ENCODE assay signal across 10 mouse cellular contexts in the genomic region with DNA sequence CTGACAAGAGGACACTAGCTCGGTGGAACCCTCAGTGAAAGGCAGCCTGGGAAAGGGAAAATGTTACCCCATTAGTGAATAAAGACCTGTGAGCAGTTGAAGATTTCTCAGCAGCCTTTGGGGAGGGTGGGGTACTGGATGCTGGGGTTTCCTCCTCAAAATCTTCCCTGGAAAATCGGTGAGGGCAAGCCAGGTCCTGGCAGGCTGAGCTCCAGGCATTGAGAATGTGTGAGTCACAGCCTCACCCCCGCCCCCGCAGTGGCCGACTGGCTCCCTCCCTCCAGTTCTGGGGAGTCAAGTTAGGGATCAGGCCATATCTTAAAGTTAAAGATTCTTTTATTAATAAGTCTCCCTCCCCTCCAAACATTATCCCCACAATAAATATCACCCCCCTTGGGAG. TPM values are rescaled to one million over a fixed set of nuclear protein-coding genes. Genes with fewer than 3 reads are reported as not detected.
DNase-seq lines count a peak whose midpoint lies in the region; ATAC-seq and TF ChIP-seq lines count a peak whose summit lies in the region.
"Had no signal": no experiment of that assay in that cellular context is flagged by ENCODE, and none has a peak within 500 bp of the region (broad histone marks: within the 10 kb centered on the region; RNA-seq: fewer than 3 reads in every experiment).

No protein-coding gene starts in this region.

- peaks cover 6% of the 10 kb centered on the region; the same call in 1 of the 2 replicates for H3K4me1 ChIP-seq in brown adipose tissue, adult 24 weeks (ENCODE audit: control insufficient read depth, insufficient read depth, insufficient read length, low read length)
- peaks cover 23% of the 10 kb centered on the region for H3K4me1 ChIP-seq in kidney, postnatal 0 days (replicated peaks; ENCODE audit: insufficient read depth, low read length)
- peaks cover 46% of the 10 kb centered on the region for H3K4me1 ChIP-seq in midbrain, embryonic 15.5 days

- DNase-seq in cerebellum, adult 11 months, result peak; percentile 53
- DNase-seq in cerebellum, postnatal 4 days (ENCODE audit: low spot score in 2 of 2), result no peak
- peak; percentile 74 for DNase-seq in heart, adult 8-10 months (ENCODE audit: low spot score)
- no peak for DNase-seq in kidney, postnatal 0 days (ENCODE audit: low spot score)
- no peak for DNase-seq in layer of hippocampus, adult 18-20 months (ENCODE audit: low spot score in 2 of 2)
- DNase-seq in layer of hippocampus, adult 9-10 months (ENCODE audit: low spot score), result no peak

- 0 out of 2 replicates have a peak, but pooled peaks cover 2% of the 10 kb centered on the region for H3K36me3 ChIP-seq in kidney, postnatal 0 days (ENCODE audit: insufficient read depth, low read length)
- no peaks in the 10 kb centered on the region for H3K36me3 ChIP-seq in midbrain, embryonic 15.5 days (replicated peaks)

- 0 out of 2 replicates have a peak overlapping the region, but pooled peaks have one; percentile 9 for H3K9ac ChIP-seq in kidney, postnatal 0 days (ENCODE audit: low read depth, low read length)
- no peak overlapping the region; the same call in 1 of the 2 replicates for H3K9ac ChIP-seq in midbrain, embryonic 15.5 days

- no peak for ATAC-seq in kidney, postnatal 0 days (replicated peaks; ENCODE audit: low FRiP score, low read depth)
- no peak for ATAC-seq in midbrain, embryonic 15.5 days (replicated peaks)

- TF ChIP-seq CTCF in kidney, postnatal 0 days (IDR thresholded peaks at IDR 0.05; ENCODE audit: low read depth), result no peak

- peaks cover 10% of the 10 kb centered on the region; the same call in 1 of the 2 replicates for H3K27me3 ChIP-seq in kidney, postnatal 0 days (ENCODE audit: insufficient read depth, low read length)
- peaks cover 51% of the 10 kb centered on the region for H3K27me3 ChIP-seq in midbrain, embryonic 15.5 days (replicated peaks)

- no peaks in the 10 kb centered on the region for H3K9me3 ChIP-seq in kidney, postnatal 0 days (replicated peaks; ENCODE audit: low read length)
- no peaks in the 10 kb centered on the region for H3K9me3 ChIP-seq in midbrain, embryonic 15.5 days

- WGBS in kidney, postnatal 0 days, result 26% methylated on average over 5 of the region's 5 CpGs
- WGBS in midbrain, embryonic 15.5 days, result 51% methylated on average over 5 of the region's 5 CpGs

- H3K27ac ChIP-seq in brown adipose tissue, adult 24 weeks (replicated peaks; ENCODE audit: low read depth, low read length), result peak overlapping the region; percentile 73
- H3K27ac ChIP-seq in kidney, postnatal 0 days, result peak overlapping the region; percentile 57; the same call in 1 of the 2 replicates
- H3K27ac ChIP-seq in midbrain, embryonic 15.5 days, result no peak overlapping the region

- H3K4me2 ChIP-seq in kidney, postnatal 0 days (ENCODE audit: low read length), result peak overlapping the region; percentile 93
- H3K4me2 ChIP-seq in midbrain, embryonic 15.5 days, result peak overlapping the region; percentile 60; the same call in 1 of the 2 replicates

- peak overlapping the region; percentile 81 for H3K4me3 ChIP-seq in brown adipose tissue, adult 24 weeks (ENCODE audit: insufficient read depth, low read depth, low read length)
- H3K4me3 ChIP-seq in kidney, postnatal 0 days (replicated peaks; ENCODE audit: low read depth, low read length), result peak overlapping the region; percentile 7
- 0 out of 2 replicates have a peak overlapping the region, but pooled peaks have one; percentile 54 for H3K4me3 ChIP-seq in midbrain, embryonic 15.5 days

RNA-seq across cellular contexts. Expression of a gene that starts 1.4 kb away (rescaled TPM):
- polyA plus RNA-seq in brown adipose tissue, adult 24 weeks (2012; ENCODE audit: insufficient read depth, insufficient read length, missing spikeins), result 13.0 and 16.3 TPM in 2 replicates
- 10 to 100 TPM in 3 of 4 experiments, 1 to 10 TPM in 1; 8.8 to 11.6 (median 11.0) TPM for total RNA-seq in heart, adult 8-10 months (2022)
- polyA plus RNA-seq in kidney, postnatal 0 days (2015; fragmentation: Nextera tagmentation; extraction: Ambion mirVana), result 32.3 and 35.5 TPM in 2 replicates
- 39.1 and 42.9 TPM in 2 replicates for polyA plus RNA-seq in midbrain, embryonic 15.5 days (2015; fragmentation: Nextera tagmentation; extraction: Ambion mirVana)
- 10 to 100 TPM in 1 of 2 experiments, 1 to 10 TPM in 1; 8.8 to 10.0 TPM for total RNA-seq in layer of hippocampus, adult 18-20 months (2021)

RNA-seq across cellular contexts. Expression of a gene that starts 1.7 kb away (rescaled TPM):
- 284 and 292 TPM in 2 replicates for polyA plus RNA-seq in brown adipose tissue, adult 24 weeks (2012; ENCODE audit: insufficient read depth, insufficient read length, missing spikeins)
- 100 to 1,000 TPM; 200 to 231 (median 211) TPM for total RNA-seq in heart, adult 8-10 months (2022)
- 116 and 120 TPM in 2 replicates for polyA plus RNA-seq in kidney, postnatal 0 days (2015; fragmentation: Nextera tagmentation; extraction: Ambion mirVana)
- polyA plus RNA-seq in midbrain, embryonic 15.5 days (2015; fragmentation: Nextera tagmentation; extraction: Ambion mirVana), result 120 and 121 TPM in 2 replicates
- total RNA-seq in layer of hippocampus, adult 18-20 months (2021), result 100 to 1,000 TPM; 117 to 122 TPM

RNA-seq across cellular contexts. Expression of a gene that starts 2.1 kb away (rescaled TPM):
- polyA plus RNA-seq in brown adipose tissue, adult 24 weeks (2012; ENCODE audit: insufficient read depth, insufficient read length, missing spikeins), result 20.5 and 40.5 TPM in 2 replicates
- 100 to 1,000 TPM in 2 of 4 experiments, 10 to 100 TPM in 2; 55.7 to 113 (median 85.0) TPM for total RNA-seq in heart, adult 8-10 months (2022)
- polyA plus RNA-seq in kidney, postnatal 0 days (2015; fragmentation: Nextera tagmentation; extraction: Ambion mirVana), result 47.0 and 50.0 TPM in 2 replicates
- 2.4 and 2.5 TPM in 2 replicates for polyA plus RNA-seq in midbrain, embryonic 15.5 days (2015; fragmentation: Nextera tagmentation; extraction: Ambion mirVana)
- total RNA-seq in layer of hippocampus, adult 18-20 months (2021), result 1 to 10 TPM; 6.4 to 7.0 TPM

RNA-seq across cellular contexts. Expression of a gene that starts 3.9 kb away (rescaled TPM):
- not detected in 2 replicates for polyA plus RNA-seq in brown adipose tissue, adult 24 weeks (2012; ENCODE audit: insufficient read depth, insufficient read length, missing spikeins)
- total RNA-seq in heart, adult 8-10 months (2022), result not detected
- 131 and 155 TPM in 2 replicates for polyA plus RNA-seq in kidney, postnatal 0 days (2015; fragmentation: Nextera tagmentation; extraction: Ambion mirVana)
- polyA plus RNA-seq in midbrain, embryonic 15.5 days (2015; fragmentation: Nextera tagmentation; extraction: Ambion mirVana), result 0.23 TPM in 1 of 2 replicates, not detected in the other
- not detected for total RNA-seq in layer of hippocampus, adult 18-20 months (2021)
- polyA plus RNA-seq: erythroblast, embryonic 14.5 days; neural tube, embryonic 14.5 days had no signal

RNA-seq across cellular contexts. Expression of a gene that starts 8.7 kb away (rescaled TPM):
- not detected in 2 replicates for polyA plus RNA-seq in brown adipose tissue, adult 24 weeks (2012; ENCODE audit: insufficient read depth, insufficient read length, missing spikeins)
- under 1 TPM in 1 of 4 experiments, not detected in 3; 0.19 TPM for total RNA-seq in heart, adult 8-10 months (2022)
- polyA plus RNA-seq in kidney, postnatal 0 days (2015; fragmentation: Nextera tagmentation; extraction: Ambion mirVana), result 41.2 and 41.8 TPM in 2 replicates
- polyA plus RNA-seq in midbrain, embryonic 15.5 days (2015; fragmentation: Nextera tagmentation; extraction: Ambion mirVana), result 0.68 and 0.89 TPM in 2 replicates
- total RNA-seq in layer of hippocampus, adult 18-20 months (2021), result not detected
- polyA plus RNA-seq: erythroblast, embryonic 14.5 days had no signal

Comparison
In these comparisons a context has a peak if more than half of its experiments do, and no peak if none do; other contexts are left out.
1. DNase-seq: peak in cerebellum, adult 11 months (single experiment) and heart, adult 8-10 months (single experiment); none in cerebellum, postnatal 4 days (0 of 2), kidney, postnatal 0 days (single experiment), layer of hippocampus, adult 18-20 months (0 of 2) and layer of hippocampus, adult 9-10 months (single experiment).
2. H3K4me3 ChIP-seq: peak in every context shown above with its lines; median percentile 81 in brown adipose tissue, adult 24 weeks; 54 in midbrain, embryonic 15.5 days; 7 in kidney, postnatal 0 days.